Mouse (Mus musculus): ENCODE measurements at regions not wholly inside any gene's neighbourhood (a gene's known extent, or its start where the extent isn't known, plus 50 kb on each side); places are given as distances from the start of the nearest gene placed in this dataset.
"Not testable (repeated sequence)": the region's sequence is repeated elsewhere in the genome, so short reads cannot be mapped to it uniquely, and the experiment has no call there.

DNA sequence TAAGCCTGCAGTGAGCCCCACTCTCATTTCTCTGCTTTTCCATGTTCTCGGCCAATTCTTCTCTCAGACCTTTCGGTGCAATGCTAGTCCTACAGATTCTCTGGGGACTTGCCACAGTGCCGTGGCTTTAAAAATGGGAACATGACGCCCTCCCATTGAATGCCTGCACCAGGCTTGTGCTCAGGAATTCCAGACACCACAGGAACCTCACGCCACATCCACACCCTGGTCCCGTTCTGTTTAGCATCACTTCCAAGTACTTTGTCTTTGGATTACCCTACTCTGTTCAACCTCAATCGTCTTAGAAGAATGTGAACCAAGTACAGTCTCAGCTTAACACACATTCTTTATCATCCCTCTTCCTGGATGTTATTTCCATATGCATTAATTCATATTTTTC lies 66.5 kb downstream of the Nabp1 start:
- Histone ChIP-seq H3K27ac (0 out of 2 replicates have a peak overlapping the region, but pooled peaks have one; percentile 29), H3K27me3 (ENCODE audit: insufficient read depth, poor library complexity, severe bottlenecking) (no peaks in the 10 kb centered on the region), H3K9me3 (no peaks in the 10 kb centered on the region), H3K36me3 (no peaks in the 10 kb centered on the region), H3K4me1 (peaks cover 14% of the 10 kb centered on the region; the same call in 1 of the 2 replicates), H3K4me3 (no peak overlapping the region)
- no peak for DNase-seq (ENCODE audit: low spot score)
- 51% methylated on average over 7 of the region's 7 CpGs for WGBS

DNA sequence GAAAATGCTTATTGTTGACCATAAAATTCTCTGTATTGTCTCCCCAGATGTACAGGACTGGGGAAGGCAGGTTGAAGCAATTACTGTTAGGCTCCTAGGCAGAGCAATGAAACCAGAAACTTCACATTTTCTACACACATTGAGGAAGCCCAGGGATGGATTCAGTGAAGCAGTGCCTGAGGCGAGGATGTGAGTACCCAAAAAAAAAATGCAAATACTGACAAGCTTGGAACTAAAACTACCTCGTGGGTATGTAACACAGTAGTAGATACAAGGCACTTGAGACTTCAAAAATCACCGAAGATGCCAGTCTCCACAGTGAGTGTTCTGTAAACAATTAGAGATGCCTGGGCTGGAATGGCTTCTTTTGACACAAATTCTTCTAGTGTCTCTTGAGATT lies 74.6 kb downstream of the Nabp1 start:
- Histone ChIP-seq H3K27me3 (ENCODE audit: insufficient read depth, poor library complexity, severe bottlenecking) (no peaks in the 10 kb centered on the region), H3K27ac (no peak overlapping the region), H3K9me3 (no peaks in the 10 kb centered on the region), H3K4me1 (no peaks in the 10 kb centered on the region), H3K4me3 (no peak overlapping the region), H3K36me3 (no peaks in the 10 kb centered on the region)
- no peak for DNase-seq (ENCODE audit: low spot score)
- 71% methylated on average over 3 of the region's 3 CpGs for WGBS

DNA sequence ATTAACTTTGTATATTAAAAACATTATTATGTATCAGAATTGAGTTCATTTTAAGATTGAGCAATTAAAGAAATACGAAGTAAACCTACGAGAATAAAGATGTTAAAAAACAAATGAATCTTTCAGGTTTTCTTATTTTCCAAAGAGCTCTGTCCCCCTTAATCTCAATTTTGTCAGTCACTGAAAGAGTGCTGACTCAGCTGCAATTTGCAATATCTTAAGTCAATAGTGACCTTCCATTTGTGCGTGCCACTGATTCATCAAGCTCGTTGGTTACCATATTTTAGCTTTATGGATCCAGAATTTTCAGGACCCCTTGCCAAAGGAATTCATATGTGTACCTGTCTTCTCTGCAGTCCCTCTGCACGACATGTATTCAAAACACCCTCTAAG lies 75.7 kb downstream of the Nabp1 start:
- no peak overlapping the region for H3K27ac ChIP-seq
- no peaks in the 10 kb centered on the region for H3K27me3 ChIP-seq (ENCODE audit: insufficient read depth, poor library complexity, severe bottlenecking)
- H3K9me3 ChIP-seq: no peaks in the 10 kb centered on the region
- WGBS: 91% methylated on average over 5 of the region's 5 CpGs
- H3K4me1 ChIP-seq: no peaks in the 10 kb centered on the region
- no peak overlapping the region for H3K4me3 ChIP-seq
- DNase-seq (ENCODE audit: low spot score): no peak
- H3K36me3 ChIP-seq: no peaks in the 10 kb centered on the region

DNA sequence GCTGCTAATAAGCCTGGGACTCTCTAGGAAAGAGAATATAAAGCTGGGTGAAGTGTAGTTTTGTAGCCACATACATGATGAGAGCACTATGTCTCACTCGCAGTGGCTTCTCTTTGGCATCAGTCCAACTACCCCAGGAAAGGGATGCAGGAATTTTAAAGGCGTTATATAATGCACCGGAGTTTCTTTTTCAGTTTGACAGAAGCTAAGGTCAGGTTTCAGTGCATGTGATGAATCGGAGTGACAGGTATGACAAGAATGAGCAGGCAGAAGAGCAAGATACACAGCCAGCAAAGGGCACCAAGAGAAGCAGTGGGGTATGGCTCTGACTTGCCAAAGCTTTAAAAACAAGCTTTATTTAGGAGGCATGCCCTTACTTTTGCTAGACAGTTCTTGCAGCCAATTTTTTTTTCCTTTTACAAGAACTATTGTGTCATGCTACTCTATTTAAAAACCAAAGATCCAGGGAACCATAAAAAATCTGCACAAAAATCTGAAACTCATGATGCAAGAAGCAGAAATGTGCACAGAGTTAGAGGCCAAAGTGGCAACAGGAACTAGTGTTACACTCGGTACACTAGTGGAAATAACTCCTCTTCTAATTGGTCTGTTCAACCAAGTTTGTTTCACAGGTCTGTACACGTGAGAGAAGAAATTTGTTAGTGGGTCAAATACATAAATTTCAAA lies 76.2 kb downstream of the Nabp1 start:
- Histone ChIP-seq H3K36me3 (no peaks in the 10 kb centered on the region), H3K9me3 (no peaks in the 10 kb centered on the region), H3K27ac (no peak overlapping the region), H3K4me3 (no peak overlapping the region), H3K4me1 (no peaks in the 10 kb centered on the region), H3K27me3 (ENCODE audit: insufficient read depth, poor library complexity, severe bottlenecking) (no peaks in the 10 kb centered on the region)
- WGBS: 64% methylated on average over 6 of the region's 6 CpGs
- no peak for DNase-seq (ENCODE audit: low spot score)

DNA sequence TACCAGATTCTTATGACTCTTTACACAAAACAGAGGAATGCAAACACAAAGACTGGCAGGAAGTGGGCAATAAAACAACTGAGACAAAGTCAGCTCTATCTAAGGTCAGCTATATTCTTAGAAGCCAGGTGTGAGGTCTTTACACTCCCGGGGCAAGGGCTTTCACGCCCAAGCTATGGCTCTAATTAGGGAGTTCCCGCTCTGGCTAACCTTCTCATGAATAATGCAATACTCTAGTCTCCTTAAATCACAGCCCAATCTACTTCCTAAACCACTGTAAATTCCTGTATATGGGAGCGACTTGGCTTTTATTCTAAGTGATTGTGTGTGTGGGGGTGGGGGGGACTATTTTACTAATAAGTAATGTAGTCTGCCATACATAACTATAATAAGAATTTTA lies 77.7 kb downstream of the Nabp1 start:
- not testable (repeated sequence) for DNase-seq (ENCODE audit: low spot score); H3K4me3 ChIP-seq
- WGBS: 92% methylated on average over 4 of the region's 4 CpGs

DNA sequence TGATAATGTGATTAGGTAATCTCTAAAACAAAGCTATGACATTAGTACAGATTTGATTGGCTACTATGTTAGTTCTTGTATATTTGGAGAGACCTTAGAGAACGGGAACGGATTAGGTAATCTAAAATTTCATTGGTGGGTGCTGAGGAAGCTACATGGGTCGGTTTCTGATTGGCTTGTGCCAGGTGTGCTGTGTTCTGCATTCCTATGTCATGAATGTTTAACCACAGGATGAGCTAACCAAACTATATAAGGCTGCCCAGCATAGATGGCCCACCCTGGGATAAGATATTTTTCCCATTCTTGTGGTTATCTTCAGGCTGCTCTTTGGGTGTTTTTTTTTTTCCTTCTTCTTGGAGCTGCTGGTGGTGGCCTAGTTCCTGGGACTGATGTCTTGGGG lies 91.4 kb downstream of the Nabp1 start:
- no peaks in the 10 kb centered on the region for H3K4me1 ChIP-seq
- H3K36me3 ChIP-seq: no peaks in the 10 kb centered on the region
- no peaks in the 10 kb centered on the region for H3K27me3 ChIP-seq (ENCODE audit: insufficient read depth, poor library complexity, severe bottlenecking)
- no peaks in the 10 kb centered on the region for H3K9me3 ChIP-seq
- no peak for DNase-seq (ENCODE audit: low spot score)
- no peak overlapping the region for H3K4me3 ChIP-seq
- no peak overlapping the region for H3K27ac ChIP-seq
- 83% methylated on average over 3 of the region's 3 CpGs for WGBS

More for the DNA sequence above, 77.7 kb downstream of the Nabp1 start:
- H3K27me3 ChIP-seq (ENCODE audit: insufficient read depth, poor library complexity, severe bottlenecking); H3K9me3 ChIP-seq; H3K36me3 ChIP-seq; H3K27ac ChIP-seq; H3K4me1 ChIP-seq: not testable (repeated sequence)

DNA sequence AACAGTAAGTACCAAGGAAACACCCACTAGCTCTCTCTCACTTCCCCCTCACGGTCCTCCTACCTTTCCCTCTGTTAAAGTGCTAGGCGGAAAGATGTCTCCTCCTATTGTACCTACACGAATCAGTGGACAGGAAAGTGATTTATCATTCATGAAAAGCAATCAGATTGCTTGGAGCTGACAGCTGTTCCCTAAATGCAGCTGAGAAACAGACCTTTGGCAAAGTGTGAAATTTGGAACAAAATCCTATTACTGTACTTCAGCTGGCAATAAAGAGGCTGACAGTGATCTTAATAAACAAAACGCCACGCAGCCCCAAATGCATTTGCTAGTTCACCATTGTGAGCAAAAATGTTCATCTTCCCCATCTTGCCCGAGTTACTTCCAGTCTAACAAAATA lies 94.2 kb downstream of the Nabp1 start:
- H3K4me1 ChIP-seq: no peaks in the 10 kb centered on the region
- H3K27ac ChIP-seq: no peak overlapping the region
- no peak overlapping the region for H3K4me3 ChIP-seq
- no peaks in the 10 kb centered on the region for H3K27me3 ChIP-seq (ENCODE audit: insufficient read depth, poor library complexity, severe bottlenecking)
- DNase-seq (ENCODE audit: low spot score): no peak
- no peaks in the 10 kb centered on the region for H3K36me3 ChIP-seq
- H3K9me3 ChIP-seq: no peaks in the 10 kb centered on the region
- 83% methylated on average over 6 of the region's 6 CpGs for WGBS

DNA sequence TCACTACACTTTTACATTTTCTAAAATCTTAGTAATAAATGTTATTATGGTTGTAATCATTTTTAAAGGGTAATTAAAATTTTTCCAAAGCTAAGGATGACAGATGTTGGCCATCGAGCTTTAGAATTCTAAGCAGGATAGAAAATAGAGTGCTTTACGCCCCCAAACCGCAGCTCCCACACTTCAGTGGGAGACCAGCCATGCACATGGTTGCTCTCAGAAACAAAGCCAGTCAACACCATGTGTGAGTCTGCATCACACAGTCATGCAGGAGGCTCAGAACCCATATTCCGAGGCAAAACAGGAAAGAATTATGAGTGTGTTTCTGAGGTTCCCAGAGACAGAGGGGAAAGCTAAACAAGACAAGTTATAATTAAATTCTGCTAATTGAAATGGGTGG lies 91.3 kb downstream of the Cavin2 start:
- Histone ChIP-seq H3K4me1 (no peaks in the 10 kb centered on the region), H3K27me3 (ENCODE audit: insufficient read depth, poor library complexity, severe bottlenecking) (no peaks in the 10 kb centered on the region), H3K4me3 (no peak overlapping the region), H3K36me3 (no peaks in the 10 kb centered on the region), H3K27ac (no peak overlapping the region), H3K9me3 (no peaks in the 10 kb centered on the region)
- 83% methylated on average over 4 of the region's 4 CpGs for WGBS
- DNase-seq (ENCODE audit: low spot score): no peak

DNA sequence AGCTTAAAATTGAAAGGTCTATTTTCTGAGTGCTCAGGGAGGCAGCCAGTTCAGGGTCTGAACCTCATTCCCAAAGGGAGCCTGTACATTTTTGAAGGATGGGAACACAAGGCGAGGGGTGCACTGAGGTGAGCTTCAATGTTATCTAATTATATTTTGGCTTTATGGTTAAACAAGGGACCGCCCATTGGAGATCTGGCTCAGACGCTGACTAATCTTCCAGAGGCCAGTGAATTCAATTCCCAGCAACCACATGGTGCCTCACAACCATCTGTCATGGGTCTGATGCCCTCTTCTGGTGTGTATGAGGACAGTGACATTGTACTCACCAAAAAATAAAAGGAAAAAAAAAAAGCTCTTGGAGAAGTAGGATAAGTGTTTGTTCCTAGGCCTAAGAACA lies 78.7 kb downstream of the Cavin2 start:
- H3K4me3 ChIP-seq: no peak overlapping the region
- no peaks in the 10 kb centered on the region for H3K4me1 ChIP-seq
- no peaks in the 10 kb centered on the region for H3K27me3 ChIP-seq (ENCODE audit: insufficient read depth, poor library complexity, severe bottlenecking)
- DNase-seq (ENCODE audit: low spot score): no peak
- WGBS: 79% methylated on average over 3 of the region's 3 CpGs
- H3K9me3 ChIP-seq: no peaks in the 10 kb centered on the region
- no peaks in the 10 kb centered on the region for H3K36me3 ChIP-seq
- no peak overlapping the region for H3K27ac ChIP-seq

DNA sequence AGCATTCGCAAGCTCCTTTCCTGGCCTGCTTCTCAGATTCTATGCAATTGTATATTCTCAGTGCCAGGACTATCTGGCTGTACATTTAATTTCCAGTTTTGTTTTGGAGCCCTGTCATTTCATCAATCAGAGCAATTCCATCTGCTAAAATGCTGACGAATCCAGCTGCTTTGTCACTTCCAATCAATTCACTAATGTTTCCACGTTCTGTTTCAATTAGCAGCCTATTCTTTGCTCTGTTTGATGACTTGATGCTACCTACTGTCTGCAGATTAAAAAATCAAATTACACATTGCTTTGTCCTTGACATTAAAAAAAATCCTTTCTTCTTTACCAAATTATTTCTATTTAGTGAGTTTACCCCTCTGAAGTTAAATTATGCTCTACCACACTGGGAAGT lies 71.2 kb downstream of the Cavin2 start:
- H3K27me3 ChIP-seq (ENCODE audit: insufficient read depth, poor library complexity, severe bottlenecking): no peaks in the 10 kb centered on the region

More for the DNA sequence above, 71.2 kb downstream of the Cavin2 start:
- Histone ChIP-seq H3K9me3 (no peaks in the 10 kb centered on the region), H3K36me3 (no peaks in the 10 kb centered on the region), H3K4me1 (no peaks in the 10 kb centered on the region), H3K4me3 (no peak overlapping the region), H3K27ac (no peak overlapping the region)
- 89% methylated on average over 3 of the region's 3 CpGs for WGBS
- DNase-seq (ENCODE audit: low spot score): no peak

All from heart, embryonic 10.5 days (tissue).